Mouse (Mus musculus) heart, adult 2 months (tissue): ENCODE data around the gene Slc35e2. TPM values are rescaled to one million over a fixed set of nuclear protein-coding genes. Genes with fewer than 3 reads are reported as not detected.
"Not testable (repeated sequence)": the region's sequence is repeated elsewhere in the genome, so short reads cannot be mapped to it uniquely, and the experiment has no call there.

Experiments used
- DNase-seq, 2 experiments: peaks; one replicate each; pipeline ENCODE4 v3.0.0; 2021
- H3K27ac ChIP-seq: fragments of 200-600 bp; 2 replicates; pipeline ENCODE4 v1.8.1; 2022
- H3K27me3 ChIP-seq: fragments of 200-500 bp; 2 replicates; pipeline ENCODE4 v1.6.1; 2012; ENCODE audit warnings: mild to moderate bottlenecking, low read length, inconsistent platforms, mixed read lengths; ENCODE audit not compliant: control insufficient read depth, insufficient read depth
- H3K36me3 ChIP-seq: fragments of 200-500 bp; 2 replicates; pipeline ENCODE4 v1.6.1; 2012; ENCODE audit warnings: low read length, inconsistent platforms; ENCODE audit not compliant: control insufficient read depth, insufficient read depth
- H3K4me1 ChIP-seq: fragments of 200-500 bp; 2 replicates; pipeline ENCODE4 v1.6.1; 2011; ENCODE audit warnings: low read length; ENCODE audit not compliant: control insufficient read depth, insufficient read depth
- H3K4me3 ChIP-seq: fragments of 200-600 bp; 2 replicates; pipeline ENCODE4 v1.8.1; 2022
- H3K79me2 ChIP-seq: fragments of 200-500 bp; replicated peaks from 2 replicates; pipeline ENCODE4 v1.6.1; 2012; ENCODE audit warnings: mild to moderate bottlenecking, inconsistent platforms, low read length, moderate library complexity, mixed read lengths; ENCODE audit not compliant: control insufficient read depth, insufficient read depth
- H3K9ac ChIP-seq: fragments of 200-500 bp; 2 replicates; pipeline ENCODE4 v1.6.1; 2012; ENCODE audit warnings: low read depth, mild to moderate bottlenecking, control low read depth, inconsistent platforms, low read length, mixed read lengths
- CTCF ChIP-seq: fragments of 200-600 bp; IDR thresholded peaks from 2 replicates; pipeline ENCODE4 v1.8.1; 2022; ENCODE audit warnings: antibody characterized with exemption, mild to moderate bottlenecking, moderate library complexity
- EP300 ChIP-seq: fragments of 200-500 bp; IDR thresholded peaks from 2 replicates; pipeline ENCODE4 v1.6.1; 2011; ENCODE audit warnings: low read depth, low read length, control low read depth; ENCODE audit not compliant: insufficient read depth
- POLR2A ChIP-seq: fragments of 200-500 bp; IDR thresholded peaks from 2 replicates; pipeline ENCODE4 v1.6.1; 2011; ENCODE audit warnings: mild to moderate bottlenecking, low read depth, low read length, control low read depth; ENCODE audit not compliant: insufficient read depth
- WGBS: fragments of 180-500 bp; shearing (Covaris S2); methylation state at CpG from one replicate; pipeline ENCODE4 v1.1.7; 2018; 5-methylcytosine and 5-hydroxymethylcytosine counted together
- intact Hi-C: fragments of 180-260 bp; cut with DNase I; formaldehyde crosslinking; loops from one replicate; pipeline ENCODE4 v1.15.1; 2025
- polyA plus RNA-seq: library from polyadenylated mRNA; depleted of rRNA; stranded (reverse); fragments of >200 nt; gene quantifications from 2 replicates; pipeline ENCODE4 v1.2.3, GENCODE M21; 2012; rRNA removed
- total RNA-seq, 2 experiments: library from RNA; stranded (reverse); gene quantifications; 2 replicates each; pipeline ENCODE4 v1.2.3; 2021

Gene Slc35e2
- total and polyA plus RNA-seq, 3 experiments = 4.1 to 8.2 (median 6.3) TPM

- H3K9ac ChIP-seq = no peak overlapping the region
- no peak for DNase-seq
These were observed 59.4 kb downstream of the Slc35e2 start for GRCm38 (mm10) chr4:155660641-155661040.

DNA sequence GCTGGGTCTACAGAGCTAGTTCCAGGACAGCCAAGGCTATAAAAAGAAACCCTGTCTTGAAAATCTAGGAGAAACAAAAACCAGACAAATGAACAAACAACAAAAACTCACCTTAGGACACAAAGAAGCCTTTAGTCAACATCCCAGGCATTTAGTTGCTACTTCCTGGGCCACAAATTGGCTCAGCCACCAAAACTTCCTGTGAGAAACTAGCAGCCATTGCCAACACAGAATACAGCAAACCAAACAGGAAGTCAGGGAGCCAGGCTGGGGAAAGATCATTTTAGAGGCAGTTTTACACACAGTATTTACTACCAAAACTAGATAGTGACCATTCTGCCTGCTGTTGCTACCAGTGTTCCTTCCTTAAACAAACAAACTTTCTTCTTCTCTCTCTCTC lies 65.7 kb downstream of the Slc35e2 start:
- no peak overlapping the region for H3K27ac ChIP-seq
- H3K27me3 ChIP-seq = no peaks in the 10 kb centered on the region
- H3K9ac ChIP-seq = no peak overlapping the region
- no peak for TF ChIP-seq POLR2A
- no peak for TF ChIP-seq EP300
- no peak for TF ChIP-seq CTCF
- intact Hi-C loops = loop anchor here (5.0 kb wide), 1 partner anchor 35 kb away; the partner anchor contains the start of gene Ssu72
- peaks cover 4% of the 10 kb centered on the region for H3K4me1 ChIP-seq
- H3K36me3 ChIP-seq = no peaks in the 10 kb centered on the region
- no peak for DNase-seq
- H3K4me3 ChIP-seq = no peak overlapping the region
- 0 out of 2 replicates have a peak, but pooled peaks cover 2% of the 10 kb centered on the region for H3K79me2 ChIP-seq

More at GRCm38 (mm10) chr4:155660641-155661040, 59.4 kb downstream of the Slc35e2 start:
- Histone ChIP-seq H3K27ac (no peak overlapping the region), H3K36me3 (no peaks in the 10 kb centered on the region), H3K27me3 (no peaks in the 10 kb centered on the region), H3K4me3 (no peak overlapping the region), H3K4me1 (no peaks in the 10 kb centered on the region), H3K79me2 (no peaks in the 10 kb centered on the region)
- WGBS = 59% methylated on average over 12 of the region's 12 CpGs
- intact Hi-C loops = no loop called here
- TF ChIP-seq EP300 = no peak
- no peak for TF ChIP-seq POLR2A
- no peak for TF ChIP-seq CTCF

DNA sequence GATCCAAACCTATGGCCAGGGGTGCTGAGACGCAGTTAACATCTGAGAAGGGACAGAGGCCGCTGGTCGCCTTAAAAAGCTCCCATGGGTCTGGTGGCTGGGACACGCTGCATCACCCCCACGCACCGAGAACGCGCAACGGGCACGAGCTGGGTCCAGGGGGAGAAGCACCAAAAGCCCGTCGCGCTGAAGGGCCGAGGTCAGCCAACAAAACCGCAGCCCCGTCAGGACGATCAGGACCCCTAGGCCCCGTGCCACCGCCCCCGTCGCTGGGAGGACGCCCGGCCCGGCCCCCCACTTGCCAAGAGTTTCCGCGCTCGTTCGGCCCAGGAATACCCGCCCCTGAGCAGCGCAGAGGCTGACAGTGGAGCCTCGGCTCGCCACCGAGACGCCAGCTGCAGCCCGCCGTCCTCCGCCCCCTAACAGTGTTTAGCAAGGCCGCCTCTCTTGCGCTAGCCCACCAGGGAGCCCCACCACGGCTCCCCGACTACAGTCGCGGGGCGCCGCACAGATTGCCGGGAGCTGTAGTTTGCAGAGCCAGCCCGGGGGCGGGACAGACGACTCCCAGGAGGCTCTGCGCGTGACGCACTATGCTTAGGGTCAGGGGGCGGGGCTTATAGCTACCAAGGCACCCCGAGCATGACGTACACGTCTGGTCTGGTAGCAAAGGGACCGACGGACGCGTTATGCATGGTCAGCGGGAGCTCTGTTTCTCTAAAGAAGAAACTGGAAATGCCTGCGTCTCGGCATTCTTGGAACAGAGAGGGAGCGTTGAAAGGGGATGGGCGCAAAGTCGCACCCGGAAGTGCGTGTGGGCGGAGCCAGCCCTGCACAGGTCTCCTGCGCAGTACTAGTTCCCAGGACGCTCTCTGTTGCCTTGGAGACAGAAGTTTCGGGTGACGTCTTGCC lies 67.7 kb downstream of the Slc35e2 start, which contains the start of gene Mib2:
Gene Mib2 (minus strand): TSS at position 510 of the 909 bp plus-strand sequence.
- intact Hi-C loops = loop anchor here (5.0 kb wide), 1 partner anchor 33 kb away; the partner anchor contains the start of gene Ssu72
- no peaks in the 10 kb centered on the region for H3K27me3 ChIP-seq
- H3K27ac ChIP-seq = peak within 1 kb of the TSS; percentile 91
- H3K79me2 ChIP-seq = 0 out of 2 replicates have a peak, but pooled peaks cover 2% of the 10 kb centered on the region
- peak; percentile 97 for DNase-seq
- peak; percentile 68; the same call in 1 of the 2 replicates for TF ChIP-seq EP300
- TF ChIP-seq POLR2A = peak; percentile 23; the same call in 1 of the 2 replicates
- TF ChIP-seq CTCF = no peak
- H3K4me1 ChIP-seq = peaks cover 4% of the 10 kb centered on the region
- no peaks in the 10 kb centered on the region for H3K36me3 ChIP-seq
- under 1% methylated on average over 73 of the region's 73 CpGs for WGBS
- H3K9ac ChIP-seq = peak within 1 kb of the TSS; percentile 88
- peak within 1 kb of the TSS; percentile 89 for H3K4me3 ChIP-seq

DNA sequence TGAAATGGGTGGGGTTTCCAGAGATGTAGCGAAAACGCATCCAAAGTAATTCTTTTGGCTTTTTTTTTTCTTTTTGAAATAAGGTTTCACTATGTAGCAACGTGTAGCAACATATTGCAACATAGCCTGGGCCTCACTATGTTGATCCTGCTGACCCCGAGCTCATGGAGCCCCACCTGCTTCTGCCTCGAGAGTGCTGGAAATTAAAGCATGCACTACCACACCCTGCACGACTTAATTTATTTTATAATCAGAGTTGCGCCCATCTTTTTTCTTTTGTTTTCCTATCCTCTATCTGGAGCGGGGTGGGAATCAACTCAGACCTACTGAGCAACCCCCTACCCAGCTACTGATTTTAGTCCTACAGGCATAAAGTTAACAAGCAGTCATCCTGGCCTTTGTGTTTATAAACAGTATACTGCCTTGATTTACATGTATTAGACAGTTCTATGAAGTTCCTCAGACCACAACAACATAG lies 68.4 kb downstream of the Slc35e2 start:
- Histone ChIP-seq H3K27me3 (no peaks in the 10 kb centered on the region), H3K4me1 (peaks cover 4% of the 10 kb centered on the region), H3K36me3 (no peaks in the 10 kb centered on the region), H3K4me3 (peak overlapping the region; percentile 89), H3K79me2 (0 out of 2 replicates have a peak, but pooled peaks cover 2% of the 10 kb centered on the region), H3K9ac (peak overlapping the region; percentile 17; the same call in 1 of the 2 replicates), H3K27ac (peak overlapping the region; percentile 91)
- WGBS = under 1% methylated on average over 8 of the region's 8 CpGs
- intact Hi-C loops = loop anchor here (5.0 kb wide), 1 partner anchor 33 kb away; the partner anchor contains the start of gene Ssu72
- DNase-seq = no peak
- no peak for TF ChIP-seq POLR2A

GRCm38 (mm10) chr4:155670236-155670635 lies 69.0 kb downstream of the Slc35e2 start:
- H3K79me2 ChIP-seq, H3K4me1 ChIP-seq, H3K9ac ChIP-seq, intact Hi-C loops, H3K27ac ChIP-seq, DNase-seq, H3K27me3 ChIP-seq, H3K36me3 ChIP-seq, H3K4me3 ChIP-seq: not testable (repeated sequence)
- WGBS = 87% methylated on average over 4 of the region's 4 CpGs

GRCm38 (mm10) chr4:155672082-155672481 lies 70.9 kb downstream of the Slc35e2 start:
- Histone ChIP-seq H3K27ac (no peak overlapping the region), H3K27me3 (no peaks in the 10 kb centered on the region), H3K4me3 (no peak overlapping the region), H3K4me1 (peaks cover 3% of the 10 kb centered on the region; the same call in 1 of the 2 replicates), H3K79me2 (0 out of 2 replicates have a peak, but pooled peaks cover 2% of the 10 kb centered on the region), H3K9ac (no peak overlapping the region), H3K36me3 (no peaks in the 10 kb centered on the region)
- intact Hi-C loops = no loop called here
- DNase-seq = no peak
- 57% methylated on average over 2 of the region's 2 CpGs for WGBS
- TF ChIP-seq EP300 (no peak), CTCF (no peak), POLR2A (no peak)

Other genes with a start within 250 kb of the Slc35e2 start
- gene Prkcz, start 240.1 kb upstream of the Slc35e2 start, total RNA-seq = 1 to 10 TPM; 2.3 to 2.6 TPM
- 1.5 and 2.3 TPM in 2 replicates for gene Prkcz, start 240.1 kb upstream of the Slc35e2 start, polyA plus RNA-seq
- not detected for gene Gabrd, start 203.3 kb upstream of the Slc35e2 start, total RNA-seq
- 0.06 and 0.32 TPM in 2 replicates for gene Gabrd, start 203.3 kb upstream of the Slc35e2 start, polyA plus RNA-seq
- gene Cfap74, start 192.2 kb upstream of the Slc35e2 start, total RNA-seq = under 1 TPM; 0.26 to 0.32 TPM
- 0.67 and 0.78 TPM in 2 replicates for gene Cfap74, start 192.2 kb upstream of the Slc35e2 start, polyA plus RNA-seq
- 10 to 100 TPM in 1 of 2 experiments, 1 to 10 TPM in 1; 7.0 to 11.2 TPM for gene Tmem52, start 132.3 kb upstream of the Slc35e2 start, total RNA-seq
- gene Tmem52, start 132.3 kb upstream of the Slc35e2 start, polyA plus RNA-seq = 2.1 and 4.8 TPM in 2 replicates
- 100 to 1,000 TPM; 147 to 151 TPM for gene Gnb1, start 110.1 kb upstream of the Slc35e2 start, total RNA-seq
- gene Gnb1, start 110.1 kb upstream of the Slc35e2 start, polyA plus RNA-seq = 257 and 332 TPM in 2 replicates
- 10 to 100 TPM; 28.4 to 33.2 TPM for gene Nadk, start 39.0 kb upstream of the Slc35e2 start, total RNA-seq
- gene Nadk, start 39.0 kb upstream of the Slc35e2 start, polyA plus RNA-seq = 42.0 and 49.5 TPM in 2 replicates
- 10 to 100 TPM; 29.3 to 30.2 TPM for gene Cdk11b, start 23.4 kb downstream of the Slc35e2 start, total RNA-seq
- gene Cdk11b, start 23.4 kb downstream of the Slc35e2 start, polyA plus RNA-seq = 17.4 and 20.5 TPM in 2 replicates
- not detected for gene Gm10563, start 44.0 kb downstream of the Slc35e2 start, total RNA-seq
- not detected in 2 replicates for gene Gm10563, start 44.0 kb downstream of the Slc35e2 start, polyA plus RNA-seq
- gene Mmp23, start 52.0 kb downstream of the Slc35e2 start, total RNA-seq = 1 to 10 TPM; 7.3 to 7.5 TPM
- 20.7 and 27.0 TPM in 2 replicates for gene Mmp23, start 52.0 kb downstream of the Slc35e2 start, polyA plus RNA-seq
- 10 to 100 TPM; 24.9 to 25.7 TPM for gene Mib2, start 67.8 kb downstream of the Slc35e2 start, total RNA-seq
- 35.8 and 38.2 TPM in 2 replicates for gene Mib2, start 67.8 kb downstream of the Slc35e2 start, polyA plus RNA-seq
- gene Fndc10, start 92.9 kb downstream of the Slc35e2 start, total RNA-seq = 1 to 10 TPM; 1.2 to 1.5 TPM
- gene Fndc10, start 92.9 kb downstream of the Slc35e2 start, polyA plus RNA-seq = 3.5 and 3.9 TPM in 2 replicates
- 10 to 100 TPM; 43.6 to 51.6 TPM for gene Ssu72, start 103.4 kb downstream of the Slc35e2 start, total RNA-seq
- gene Ssu72, start 103.4 kb downstream of the Slc35e2 start, polyA plus RNA-seq = 51.7 and 60.9 TPM in 2 replicates
- gene Tmem240, start 133.4 kb downstream of the Slc35e2 start, total RNA-seq = under 1 TPM; 0.26 to 0.32 TPM
- gene Tmem240, start 133.4 kb downstream of the Slc35e2 start, polyA plus RNA-seq = 0.33 and 0.59 TPM in 2 replicates
- 10 to 100 TPM; 42.3 to 47.7 TPM for gene Atad3a, start 159.7 kb downstream of the Slc35e2 start, total RNA-seq
- 83.7 and 85.4 TPM in 2 replicates for gene Atad3a, start 159.7 kb downstream of the Slc35e2 start, polyA plus RNA-seq
- 1 to 10 TPM; 6.4 to 9.8 TPM for gene Vwa1, start 173.3 kb downstream of the Slc35e2 start, total RNA-seq
- 14.4 and 21.7 TPM in 2 replicates for gene Vwa1, start 173.3 kb downstream of the Slc35e2 start, polyA plus RNA-seq
- gene Tmem88b, start 184.5 kb downstream of the Slc35e2 start, total RNA-seq = 1 to 10 TPM in 1 of 2 experiments, under 1 TPM in 1; 0.84 to 1.1 TPM
- gene Tmem88b, start 184.5 kb downstream of the Slc35e2 start, polyA plus RNA-seq = 0.96 and 2.0 TPM in 2 replicates
- not detected for gene Ankrd65, start 189.0 kb downstream of the Slc35e2 start, total RNA-seq
- gene Ankrd65, start 189.0 kb downstream of the Slc35e2 start, polyA plus RNA-seq = 0.41 TPM in 1 of 2 replicates, not detected in the other
- 10 to 100 TPM; 69.9 to 77.9 TPM for gene Mrpl20, start 201.5 kb downstream of the Slc35e2 start, total RNA-seq
- gene Mrpl20, start 201.5 kb downstream of the Slc35e2 start, polyA plus RNA-seq = 49.6 and 50.7 TPM in 2 replicates
- gene Ccnl2, start 211.1 kb downstream of the Slc35e2 start, total RNA-seq = 10 to 100 TPM; 26.6 to 27.4 TPM
- 46.0 and 69.4 TPM in 2 replicates for gene Ccnl2, start 211.1 kb downstream of the Slc35e2 start, polyA plus RNA-seq
- 100 to 1,000 TPM in 1 of 2 experiments, 10 to 100 TPM in 1; 99.2 to 117 TPM for gene Aurkaip1, start 229.9 kb downstream of the Slc35e2 start, total RNA-seq
- 106 and 125 TPM in 2 replicates for gene Aurkaip1, start 229.9 kb downstream of the Slc35e2 start, polyA plus RNA-seq
- gene Mxra8, start 238.3 kb downstream of the Slc35e2 start, total RNA-seq = 10 to 100 TPM; 26.7 to 31.9 TPM
- gene Mxra8, start 238.3 kb downstream of the Slc35e2 start, polyA plus RNA-seq = 84.7 and 118 TPM in 2 replicates
- gene Dvl1, start 246.0 kb downstream of the Slc35e2 start, total RNA-seq = 10 to 100 TPM; 46.3 to 47.3 TPM
- gene Dvl1, start 246.0 kb downstream of the Slc35e2 start, polyA plus RNA-seq = 62.7 and 64.7 TPM in 2 replicates